Mouse (Mus musculus): ENCODE data around the gene Kcnq1.

The Kcnq1 gene

DNA sequence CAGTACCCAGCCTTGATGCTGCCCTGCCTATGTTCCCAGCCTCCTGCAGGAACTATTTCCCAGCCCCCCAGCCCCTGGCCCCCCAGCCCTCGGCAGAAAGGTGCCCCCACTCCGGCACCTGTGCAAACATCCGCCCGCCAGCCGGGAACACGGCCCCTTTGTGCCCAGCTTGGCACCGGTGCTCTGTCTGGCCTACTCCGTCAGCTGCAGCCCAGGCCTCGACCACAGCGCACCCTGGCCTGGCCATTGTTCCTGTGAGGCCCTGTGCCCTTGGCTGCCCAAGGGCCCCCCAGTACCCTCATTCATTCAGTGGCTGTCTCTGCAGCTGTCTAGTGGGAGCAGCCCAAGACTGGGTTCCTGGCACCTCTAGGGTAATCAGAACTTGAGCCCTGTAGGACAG is 80.2 kb downstream of the Kcnq1 start:
- DNase-seq (ENCODE audit: low read depth) = no peak

DNA sequence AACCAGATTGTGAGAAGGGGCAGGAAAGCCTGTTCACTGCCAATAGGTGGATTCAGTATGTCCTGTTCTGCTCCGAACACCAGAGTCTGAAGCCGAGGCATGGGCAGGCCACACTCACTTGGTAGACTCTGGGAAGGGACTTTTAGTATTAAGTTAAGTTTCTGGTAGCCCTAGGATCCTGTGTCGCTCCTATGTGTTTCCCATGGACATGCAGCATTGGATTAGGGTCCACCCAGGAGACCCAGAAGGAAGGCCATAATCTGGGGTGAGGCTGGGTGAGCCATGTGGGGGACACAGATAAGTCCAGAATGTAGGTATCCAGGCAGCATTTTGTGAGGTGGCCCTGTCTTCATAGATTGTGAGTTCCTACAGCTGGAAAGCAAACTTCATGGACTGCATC is 81.0 kb downstream of the Kcnq1 start:
- DNase-seq (ENCODE audit: low read depth) = no peak

DNA sequence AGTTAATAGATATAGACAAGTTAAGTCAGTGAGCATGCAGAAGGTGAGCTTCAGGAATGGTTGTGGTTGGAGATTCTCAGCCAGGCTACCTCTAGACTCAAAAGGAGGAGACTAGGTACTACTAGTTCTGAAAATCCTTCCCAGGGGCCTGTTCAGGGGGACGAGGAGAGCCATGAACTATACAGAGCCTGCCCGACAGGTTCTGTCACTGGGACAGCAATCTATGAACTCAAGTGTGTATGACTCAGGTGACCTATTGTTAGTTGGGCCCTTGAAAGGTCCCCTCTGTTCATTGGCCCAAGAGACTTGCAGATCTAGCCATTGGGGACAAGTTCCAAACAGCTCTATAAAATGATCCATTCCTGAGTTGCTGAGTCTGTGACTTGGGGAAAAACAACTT is 82.4 kb downstream of the Kcnq1 start:
- DNase-seq (ENCODE audit: low read depth) = no peak

DNA sequence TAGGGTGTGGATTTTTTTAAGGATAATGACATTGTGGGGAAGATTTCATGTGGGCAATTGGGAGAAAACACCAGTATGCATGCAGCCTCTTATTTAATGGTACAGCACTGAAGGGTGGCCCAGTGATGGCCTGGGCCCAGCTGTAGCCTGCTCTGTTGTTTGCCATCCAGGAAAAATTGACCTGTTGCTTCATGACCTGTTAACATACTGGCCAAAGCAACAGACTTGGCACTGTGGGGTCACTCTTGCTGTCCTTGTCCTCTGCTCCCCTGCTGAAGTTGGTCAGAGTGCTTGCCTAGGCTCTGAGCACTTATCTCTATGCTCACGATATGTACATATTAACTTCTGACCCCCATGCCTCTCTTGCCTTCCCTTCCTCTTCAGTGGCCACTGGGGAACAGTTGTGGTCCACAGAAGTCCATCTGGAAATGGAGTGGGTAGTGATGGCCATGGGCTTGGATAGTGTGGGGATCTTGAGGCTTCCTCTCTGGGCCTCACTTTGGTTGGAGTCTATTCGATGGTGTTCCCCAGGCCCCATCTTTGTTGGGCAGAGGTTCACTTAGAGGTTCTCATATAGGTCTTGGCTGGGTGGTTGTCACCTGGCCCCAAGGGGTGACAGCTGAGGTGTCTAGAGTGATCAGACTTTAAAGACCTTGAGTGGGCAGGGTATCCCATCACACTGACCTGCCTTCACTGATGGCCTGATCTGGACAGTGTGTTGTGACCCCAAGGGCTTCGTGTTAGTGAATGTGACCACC is 84.0 kb downstream of the Kcnq1 start:
- no peak for DNase-seq (ENCODE audit: low read depth)

DNA sequence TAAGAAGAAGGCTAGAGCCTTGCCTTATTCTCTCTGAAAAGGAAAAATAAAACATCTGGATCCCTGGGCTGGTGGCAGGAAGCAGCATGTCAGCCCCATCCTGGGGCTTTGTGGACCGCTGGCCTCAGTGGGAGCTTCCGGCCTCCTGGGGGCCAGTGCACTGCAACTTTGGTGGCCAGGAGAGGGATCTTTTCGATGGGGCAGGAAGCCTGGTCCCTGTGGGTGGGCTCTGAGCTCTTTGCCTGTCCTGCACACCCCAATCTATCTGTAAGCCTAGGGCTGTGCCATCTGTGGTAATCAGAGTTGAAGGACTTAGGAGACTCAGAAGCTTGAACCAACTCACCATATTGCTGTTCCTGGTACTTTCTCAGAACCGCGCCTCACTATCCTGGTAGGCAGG is 84.7 kb downstream of the Kcnq1 start:
- no peak for DNase-seq (ENCODE audit: low read depth)

GRCm38 (mm10) chr7:143192392-143192791 is 86.2 kb downstream of the Kcnq1 start:
- no peak for DNase-seq (ENCODE audit: low read depth)

DNA sequence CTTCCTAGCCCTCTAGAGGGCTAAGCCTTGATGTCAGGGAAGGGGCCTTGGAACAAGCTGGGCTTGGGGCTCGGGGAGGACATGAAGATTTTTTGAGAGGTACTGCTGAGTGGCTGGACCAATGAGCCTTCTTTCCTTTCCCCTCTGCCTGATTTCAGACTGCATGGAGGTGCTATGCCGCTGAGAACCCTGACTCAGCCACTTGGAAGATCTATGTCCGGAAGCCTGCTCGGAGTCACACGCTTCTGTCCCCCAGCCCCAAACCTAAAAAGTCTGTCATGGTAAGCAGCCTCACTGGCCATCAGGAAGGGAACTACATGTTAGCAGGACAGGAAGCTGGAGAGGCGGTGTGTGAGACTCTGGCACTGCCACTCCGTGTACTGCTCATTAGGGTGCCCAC is 87.9 kb downstream of the Kcnq1 start:
- DNase-seq (ENCODE audit: low read depth) = no peak

- DNase-seq (ENCODE audit: low read depth) = no peak
Observed at GRCm38 (mm10) chr7:143197951-143198440, 91.8 kb downstream of the Kcnq1 start.

GRCm38 (mm10) chr7:143198443-143198842 is 92.3 kb downstream of the Kcnq1 start:
- no peak for DNase-seq (ENCODE audit: low read depth)

GRCm38 (mm10) chr7:143201255-143201654 is 95.1 kb downstream of the Kcnq1 start:
- no peak for DNase-seq (ENCODE audit: low read depth)

DNA sequence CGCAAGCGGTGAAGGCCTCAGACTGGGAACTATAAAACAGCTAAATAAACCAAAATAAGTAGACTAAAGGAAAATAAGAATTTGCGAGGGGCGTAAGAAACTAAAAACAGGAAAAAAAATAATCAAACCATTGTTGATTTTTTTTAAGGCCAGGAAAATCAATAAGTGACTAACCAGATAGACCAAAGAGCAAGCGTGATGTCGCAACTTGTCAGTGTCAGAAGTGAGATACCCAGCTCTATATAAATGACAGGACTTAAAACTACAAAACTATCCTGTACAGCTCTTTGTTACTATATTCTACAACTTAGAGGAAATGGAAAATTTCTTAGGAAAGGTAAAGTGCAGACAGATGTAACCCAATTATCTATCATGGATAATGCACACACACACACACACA is 97.7 kb downstream of the Kcnq1 start:
- DNase-seq (ENCODE audit: low read depth) = no peak

DNA sequence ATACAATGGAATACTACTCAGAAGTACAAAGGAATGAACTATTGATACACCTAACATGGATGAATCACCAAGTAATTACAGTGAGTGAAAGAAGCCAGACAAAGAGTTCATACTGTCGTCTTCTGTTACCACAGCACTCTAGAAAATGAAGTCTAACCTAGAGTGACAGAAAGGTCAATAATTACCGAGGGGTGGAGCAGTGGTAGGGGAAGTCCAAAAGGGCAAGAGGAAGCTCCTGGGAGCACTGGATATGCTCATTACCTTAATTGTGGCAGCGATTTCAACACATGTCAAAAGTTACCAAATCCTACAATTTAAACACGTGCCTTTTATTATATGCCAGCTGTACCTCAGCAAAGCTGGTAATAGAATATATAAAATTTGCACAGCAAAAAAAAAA is 100.9 kb downstream of the Kcnq1 start:
- DNase-seq (ENCODE audit: low read depth) = no peak

GRCm38 (mm10) chr7:143210796-143211195 is 104.6 kb downstream of the Kcnq1 start:
- DNase-seq (ENCODE audit: low read depth) = no peak

GRCm38 (mm10) chr7:143251206-143251605 is 145.0 kb downstream of the Kcnq1 start:
- DNase-seq (ENCODE audit: low read depth) = no peak

GRCm38 (mm10) chr7:143253126-143253871 is 147.1 kb downstream of the Kcnq1 start:
- no peak for DNase-seq (ENCODE audit: low read depth)

- DNase-seq (ENCODE audit: low read depth) = no peak
Observed at GRCm38 (mm10) chr7:143254901-143255300, 148.7 kb downstream of the Kcnq1 start.

DNA sequence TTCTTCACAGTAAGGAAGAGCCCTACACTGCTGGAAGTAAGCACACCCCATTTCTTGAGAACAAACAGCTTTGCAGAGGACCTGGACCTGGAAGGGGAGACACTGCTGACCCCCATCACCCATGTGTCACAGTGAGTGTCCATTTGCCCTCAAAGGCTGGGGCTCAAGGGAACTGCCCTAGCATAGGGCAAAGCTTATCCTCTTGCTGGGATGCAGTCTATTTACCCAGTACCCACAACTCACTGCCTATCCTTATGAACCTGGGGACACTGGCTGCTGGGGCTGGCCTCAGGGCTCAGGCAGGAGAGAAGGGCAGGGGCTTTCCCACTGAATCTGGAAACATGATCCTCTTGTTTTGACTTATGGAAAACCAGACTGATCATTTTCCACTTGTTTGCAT is 155.1 kb downstream of the Kcnq1 start:
- no peak for DNase-seq (ENCODE audit: low read depth)

DNA sequence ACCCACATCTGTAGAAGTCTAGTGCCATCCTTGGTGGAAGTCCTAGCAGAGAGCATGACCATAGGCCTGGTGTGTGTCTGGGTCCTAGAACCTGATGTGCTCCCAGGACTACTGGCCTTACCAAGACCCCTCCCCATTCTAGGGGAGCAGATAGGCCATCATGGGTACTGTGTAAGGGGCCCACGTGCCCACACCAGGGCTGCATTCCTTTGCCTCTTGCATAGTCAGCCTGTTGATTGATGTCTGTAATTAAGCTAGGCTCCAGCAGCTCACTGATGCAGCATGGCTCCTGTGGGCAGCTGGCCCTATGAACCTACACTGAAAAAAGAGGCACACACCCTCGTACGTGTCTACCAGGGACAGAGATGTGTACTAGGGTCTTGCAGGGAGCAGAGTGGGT is 157.4 kb downstream of the Kcnq1 start:
- DNase-seq (ENCODE audit: low read depth) = no peak

DNA sequence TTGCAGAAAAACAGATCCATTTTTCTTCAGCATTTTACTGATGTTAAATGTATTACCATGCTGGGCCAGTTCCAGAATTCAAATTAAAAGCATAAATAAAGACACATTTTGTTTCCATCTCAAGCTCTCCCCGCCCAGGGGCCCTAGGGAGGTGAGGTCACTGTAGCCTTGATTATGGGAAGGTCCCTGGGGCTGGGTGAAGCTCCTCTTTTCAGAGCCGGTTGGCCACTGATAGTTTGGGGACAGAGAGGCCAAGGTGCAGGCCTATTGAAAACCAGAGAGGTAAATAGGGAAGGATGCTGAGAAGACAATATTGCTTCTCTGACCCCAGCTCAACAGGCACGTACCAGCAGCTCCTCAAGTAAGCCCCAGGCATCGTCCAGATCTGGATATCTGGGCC is 157.8 kb downstream of the Kcnq1 start:
- DNase-seq (ENCODE audit: low read depth) = no peak

- no peak for DNase-seq (ENCODE audit: low read depth)
Observed at GRCm38 (mm10) chr7:143265386-143265785, 159.2 kb downstream of the Kcnq1 start.

DNA sequence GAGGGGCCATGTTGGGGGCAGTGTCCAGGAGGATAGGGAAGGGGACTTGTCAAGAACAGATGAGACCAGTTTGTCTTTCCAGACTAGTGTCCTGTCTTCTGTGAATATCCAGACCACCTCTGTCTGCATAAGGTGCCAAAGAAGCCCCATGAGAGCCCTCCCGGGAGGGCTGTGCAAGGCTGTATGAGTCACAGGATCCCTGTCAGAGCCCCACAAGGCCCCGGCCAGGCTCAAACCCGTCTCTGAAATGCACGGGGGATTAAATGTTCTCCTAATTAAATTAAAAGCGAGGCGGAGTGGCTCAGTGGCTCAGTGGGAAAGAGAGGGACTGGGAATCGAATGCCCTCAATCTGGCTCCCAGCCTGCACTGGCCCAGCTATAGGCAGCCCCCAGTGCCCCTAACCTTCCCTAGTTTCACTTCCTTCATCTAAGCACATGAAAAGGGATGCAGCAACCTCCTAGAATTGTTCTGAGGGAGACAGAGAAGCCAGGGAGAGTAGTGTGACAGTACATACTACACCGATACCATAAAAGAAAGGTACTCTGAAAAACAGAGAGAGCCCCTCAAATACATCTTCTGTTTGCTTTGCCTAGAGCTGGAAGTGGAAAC is 159.8 kb downstream of the Kcnq1 start:
- DNase-seq (ENCODE audit: low read depth) = no peak

DNA sequence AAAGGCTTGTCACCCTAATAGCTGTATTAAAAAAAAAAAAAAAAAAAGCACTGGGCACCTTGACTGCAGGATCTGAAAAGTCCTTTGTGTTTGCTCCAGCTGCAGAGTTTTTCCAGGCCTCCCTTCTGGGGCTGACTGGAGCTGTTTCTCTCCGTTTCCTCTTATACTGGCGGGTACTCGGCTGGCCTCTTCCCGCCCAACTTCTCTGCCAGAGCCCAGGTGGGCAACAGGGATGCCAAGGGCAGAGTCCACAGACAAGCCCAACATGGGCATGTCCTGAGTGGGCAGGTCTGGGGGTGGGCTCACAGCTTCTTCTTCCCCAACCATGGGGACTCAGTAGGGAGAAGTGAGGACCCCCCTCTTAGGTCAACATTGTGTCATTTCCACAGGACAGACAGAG is 167.6 kb downstream of the Kcnq1 start:
- no peak for DNase-seq (ENCODE audit: low read depth)

- DNase-seq (ENCODE audit: low read depth) = no peak
Observed at GRCm38 (mm10) chr7:143275030-143275429, 168.9 kb downstream of the Kcnq1 start.
